Mouse (Mus musculus): Measurements from ENCODE around the gene Olfr547. TPM values are rescaled to one million over a fixed set of nuclear protein-coding genes. Genes with fewer than 3 reads are reported as not detected.
A peak's percentile ranks its signal among the peaks of the same experiment; 100 is the strongest.
"Not testable (repeated sequence)": the region's sequence is repeated elsewhere in the genome, so short reads cannot be mapped to it uniquely, and the experiment has no call there.

The Olfr547 gene
- polyA plus RNA-seq (2015; fragmentation: Nextera tagmentation; extraction: Ambion mirVana) = not detected in 2 replicates

DNA sequence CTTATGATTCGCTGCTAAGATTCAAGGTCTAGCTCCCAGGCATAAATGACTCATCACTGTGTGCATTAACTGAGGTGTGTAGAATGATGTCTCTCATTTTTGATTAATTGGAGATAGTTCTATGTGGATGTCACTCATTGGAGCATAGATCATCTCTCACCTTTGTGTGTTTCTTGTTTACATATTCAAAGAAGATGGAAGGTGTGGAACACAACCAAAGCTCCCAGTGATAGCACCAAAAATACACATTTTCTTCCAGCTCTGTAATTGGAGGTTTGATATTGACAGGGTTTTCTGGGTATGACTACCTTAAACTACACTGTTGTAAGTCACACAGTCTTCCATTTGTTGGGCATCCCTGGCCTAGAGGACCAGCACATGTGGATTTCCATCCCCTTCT is at the start of gene Olfr547:
Gene Olfr547 (plus strand): TSS at position 301 of the 400 bp plus-strand sequence.
- H3K4me3 ChIP-seq (replicated peaks) = no peak within 1 kb of the TSS
- no peak within 1 kb of the TSS for H3K9ac ChIP-seq
- no peaks in the 10 kb centered on the region for H3K9me3 ChIP-seq (replicated peaks)
- no peak within 1 kb of the TSS for H3K27ac ChIP-seq
- DNase-seq (no peak), ATAC-seq (ENCODE audit: low read depth) (no peak)
- no peaks in the 10 kb centered on the region for H3K36me3 ChIP-seq
- H3K4me1 ChIP-seq (replicated peaks) = no peaks in the 10 kb centered on the region
- no peak within 1 kb of the TSS for H3K4me2 ChIP-seq
- H3K27me3 ChIP-seq = no peaks in the 10 kb centered on the region
- WGBS (ENCODE audit: insufficient replicate concordance) = 61% methylated on average over 1 of the region's 1 CpGs

DNA sequence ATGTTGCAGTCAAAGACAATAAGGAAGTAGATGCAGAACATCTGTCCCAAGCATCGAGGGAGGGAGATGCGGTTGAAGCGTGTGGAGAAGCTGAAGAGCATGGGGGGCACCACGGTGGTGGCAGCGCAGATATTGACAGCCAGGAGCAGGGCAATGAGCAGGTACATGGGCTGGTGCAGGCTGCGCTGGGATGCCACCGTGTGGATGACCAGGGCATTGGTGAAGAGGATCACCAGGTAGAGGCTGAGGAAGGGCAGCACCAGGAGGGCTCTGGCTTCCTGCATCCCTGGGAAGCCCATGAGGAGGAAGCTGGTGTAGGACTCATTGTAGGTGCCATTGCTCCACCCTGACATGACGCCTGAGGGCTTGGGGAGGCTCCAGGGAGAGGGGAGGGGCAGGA is 49.8 kb upstream of the Olfr547 start:
- not testable (repeated sequence) for H3K4me2 ChIP-seq; H3K9ac ChIP-seq; H3K9me3 ChIP-seq (replicated peaks); H3K4me3 ChIP-seq (replicated peaks); ATAC-seq (ENCODE audit: low read depth); DNase-seq; H3K36me3 ChIP-seq; H3K27me3 ChIP-seq; H3K27ac ChIP-seq
- 56% methylated on average over 6 of the region's 8 CpGs for WGBS (ENCODE audit: insufficient replicate concordance)
- peaks cover 39% of the 10 kb centered on the region for H3K4me1 ChIP-seq (replicated peaks)

DNA sequence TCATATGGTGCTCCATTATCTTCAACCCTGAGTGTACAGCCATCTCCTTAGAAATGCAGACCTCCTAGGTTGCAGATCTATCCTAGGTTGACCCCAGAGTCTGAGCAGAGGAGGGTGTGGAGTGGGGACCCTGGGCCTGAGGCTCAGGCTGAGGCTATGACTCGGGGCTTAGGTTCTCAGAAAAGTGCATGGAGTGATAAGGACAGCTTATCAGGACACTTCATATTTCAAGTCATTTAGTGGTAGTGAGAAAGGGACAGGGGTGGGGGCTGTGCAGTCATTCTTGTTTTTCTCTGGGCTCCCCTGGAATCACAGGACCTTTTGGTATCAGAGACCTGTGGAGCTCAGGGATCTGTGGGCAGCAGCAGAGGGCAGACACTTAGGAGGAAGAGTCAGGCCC is 48.4 kb upstream of the Olfr547 start:
- H3K27ac ChIP-seq = no peak overlapping the region
- no peak overlapping the region for H3K4me3 ChIP-seq (replicated peaks)
- DNase-seq (peak; percentile 25), ATAC-seq (ENCODE audit: low read depth) (peak; percentile 86)
- 7% methylated on average over 1 of the region's 1 CpGs for WGBS (ENCODE audit: insufficient replicate concordance)
- peak overlapping the region; percentile 19 for H3K4me2 ChIP-seq
- H3K9ac ChIP-seq = no peak overlapping the region
- H3K9me3 ChIP-seq (replicated peaks) = no peaks in the 10 kb centered on the region
- no peaks in the 10 kb centered on the region for H3K36me3 ChIP-seq
- H3K4me1 ChIP-seq (replicated peaks) = peaks cover 39% of the 10 kb centered on the region
- no peaks in the 10 kb centered on the region for H3K27me3 ChIP-seq

DNA sequence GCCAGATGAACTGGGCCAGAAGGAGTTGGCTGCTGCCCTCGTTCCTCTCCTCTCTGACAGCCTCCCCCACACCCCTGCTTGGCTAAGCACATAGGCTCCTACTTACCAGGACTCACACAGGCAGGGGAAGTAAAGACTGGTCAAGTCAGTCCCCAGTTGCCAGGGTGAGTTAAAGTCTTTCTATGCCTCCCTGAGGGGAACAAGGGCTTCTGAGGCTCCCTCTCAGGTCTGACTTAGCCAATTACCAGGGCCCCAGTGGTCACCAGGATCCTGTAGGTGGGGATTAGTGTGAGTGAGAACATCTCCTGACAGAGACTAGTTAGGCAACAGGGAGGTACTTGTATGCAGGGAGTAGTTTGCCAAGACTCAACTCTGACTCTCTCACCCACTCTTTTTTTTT is 46.4 kb upstream of the Olfr547 start, which contains the start of gene Olfr544:
Gene Olfr544 (minus strand): TSS at position 153 of the 400 bp plus-strand sequence.
- no peak within 1 kb of the TSS for H3K4me3 ChIP-seq (replicated peaks)
- no peaks in the 10 kb centered on the region for H3K36me3 ChIP-seq
- no peak within 1 kb of the TSS for H3K4me2 ChIP-seq
- H3K9me3 ChIP-seq (replicated peaks) = no peaks in the 10 kb centered on the region
- no peaks in the 10 kb centered on the region for H3K27me3 ChIP-seq
- ATAC-seq (ENCODE audit: low read depth) (no peak), DNase-seq (no peak)
- WGBS (ENCODE audit: insufficient replicate concordance) = 25% methylated on average over 1 of the region's 1 CpGs
- no peak within 1 kb of the TSS for H3K9ac ChIP-seq
- H3K27ac ChIP-seq = no peak within 1 kb of the TSS
- peaks cover 33% of the 10 kb centered on the region for H3K4me1 ChIP-seq (replicated peaks)

- H3K27ac ChIP-seq; H3K27me3 ChIP-seq; H3K9ac ChIP-seq; H3K4me3 ChIP-seq (replicated peaks); DNase-seq; H3K9me3 ChIP-seq (replicated peaks); H3K4me1 ChIP-seq (replicated peaks); H3K4me2 ChIP-seq; H3K36me3 ChIP-seq; ATAC-seq (ENCODE audit: low read depth): not testable (repeated sequence)
- WGBS (ENCODE audit: insufficient replicate concordance) = 45% methylated on average over 6 of the region's 7 CpGs
Measured at GRCm38 (mm10) chr7:102494416-102494815, 40.1 kb upstream of the Olfr547 start.

- Histone ChIP-seq H3K27ac (no peak within 1 kb of the TSS), H3K27me3 (no peaks in the 10 kb centered on the region)
Measured at GRCm38 (mm10) chr7:102499473-102499872, 35.1 kb upstream of the Olfr547 start, which contains the start of gene Olfr545. Gene Olfr545 (minus strand): TSS chr7:102499573.

DNA sequence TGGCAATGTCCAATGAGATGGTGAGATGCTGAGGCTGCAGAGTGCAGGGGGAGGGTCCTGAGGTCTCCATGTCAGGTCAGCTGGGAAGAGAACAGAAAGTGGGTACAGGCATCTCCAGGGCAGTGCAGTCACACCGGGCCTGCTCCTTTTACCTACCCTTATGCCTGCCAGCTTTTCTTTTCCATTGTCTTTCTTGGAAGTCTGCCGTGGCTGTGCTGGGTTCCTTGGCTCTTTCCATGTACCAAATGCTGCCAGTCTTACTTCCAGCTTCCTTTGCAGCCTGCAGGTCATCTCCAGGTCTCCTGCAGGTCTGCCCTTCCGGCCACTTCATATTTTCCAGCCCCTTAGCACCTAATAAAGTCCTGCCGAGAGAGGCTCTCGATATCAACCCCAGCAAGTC is 32.6 kb upstream of the Olfr547 start:
- WGBS (ENCODE audit: insufficient replicate concordance) = 64% methylated on average over 5 of the region's 5 CpGs
- H3K36me3 ChIP-seq = no peaks in the 10 kb centered on the region

More at GRCm38 (mm10) chr7:102499473-102499872, 35.1 kb upstream of the Olfr547 start, which contains the start of gene Olfr545:
- Histone ChIP-seq H3K9me3 (replicated peaks) (no peaks in the 10 kb centered on the region), H3K36me3 (no peaks in the 10 kb centered on the region), H3K4me1 (replicated peaks) (no peaks in the 10 kb centered on the region), H3K9ac (no peak within 1 kb of the TSS), H3K4me3 (replicated peaks) (no peak within 1 kb of the TSS), H3K4me2 (no peak within 1 kb of the TSS)
- no peak for DNase-seq
- WGBS (ENCODE audit: insufficient replicate concordance) = 51% methylated on average over 3 of the region's 3 CpGs
- ATAC-seq (ENCODE audit: low read depth) = no peak

GRCm38 (mm10) chr7:102506848-102507247 is 27.7 kb upstream of the Olfr547 start:
- no peak overlapping the region for H3K27ac ChIP-seq
- ATAC-seq (ENCODE audit: low read depth) = peak; percentile 60; the same call in 1 of the 2 replicates
- H3K9ac ChIP-seq = no peak overlapping the region
- no peaks in the 10 kb centered on the region for H3K9me3 ChIP-seq (replicated peaks)
- whole genome bisulfite sequencing (ENCODE audit: insufficient replicate concordance) = 34% methylated on average over 3 of the region's 3 CpGs
- peak; percentile 43 for DNase-seq
- no peaks in the 10 kb centered on the region for H3K36me3 ChIP-seq
- H3K4me2 ChIP-seq = no peak overlapping the region
- H3K4me1 ChIP-seq (replicated peaks) = no peaks in the 10 kb centered on the region
- 0 out of 2 replicates have a peak, but pooled peaks cover 3% of the 10 kb centered on the region for H3K27me3 ChIP-seq
- H3K4me3 ChIP-seq (replicated peaks) = no peak overlapping the region

More for the DNA sequence above, 32.6 kb upstream of the Olfr547 start:
- Histone ChIP-seq H3K9ac (no peak overlapping the region), H3K4me3 (replicated peaks) (no peak overlapping the region), H3K9me3 (replicated peaks) (no peaks in the 10 kb centered on the region), H3K4me1 (replicated peaks) (no peaks in the 10 kb centered on the region), H3K27me3 (no peaks in the 10 kb centered on the region), H3K4me2 (no peak overlapping the region), H3K27ac (no peak overlapping the region)
- no peak for ATAC-seq (ENCODE audit: low read depth)
- DNase-seq = no peak

DNA sequence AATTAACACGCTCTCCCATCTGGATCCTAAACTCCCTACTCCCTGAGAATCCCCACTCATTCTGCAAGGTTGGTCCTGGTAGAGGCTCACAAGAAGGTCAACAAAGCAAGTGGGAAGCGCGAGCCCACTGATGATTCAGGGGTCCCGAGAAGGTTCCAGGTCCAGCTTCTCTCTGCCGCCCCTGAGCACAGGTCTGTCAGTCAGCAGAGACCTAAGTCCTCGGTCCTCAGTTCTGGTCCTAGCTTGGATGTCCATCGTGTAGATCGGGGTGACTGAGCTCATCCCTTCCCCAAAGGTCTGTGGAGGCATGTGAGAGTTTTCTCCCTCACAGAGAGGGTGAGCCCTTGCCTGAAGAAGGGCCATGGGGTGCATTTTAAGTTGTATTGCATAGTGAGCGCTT is 26.5 kb upstream of the Olfr547 start:
- H3K27ac ChIP-seq = no peak overlapping the region
- H3K36me3 ChIP-seq = no peaks in the 10 kb centered on the region
- no peak overlapping the region for H3K9ac ChIP-seq
- peaks cover 11% of the 10 kb centered on the region; the same call in 1 of the 2 replicates for H3K27me3 ChIP-seq
- ATAC-seq (ENCODE audit: low read depth) = no peak
- H3K4me2 ChIP-seq = no peak overlapping the region
- no peak overlapping the region for H3K4me3 ChIP-seq (replicated peaks)
- no peaks in the 10 kb centered on the region for H3K9me3 ChIP-seq (replicated peaks)
- H3K4me1 ChIP-seq (replicated peaks) = peaks cover 5% of the 10 kb centered on the region; the same call in 1 of the 2 replicates
- WGBS (ENCODE audit: insufficient replicate concordance) = 74% methylated on average over 9 of the region's 9 CpGs
- DNase-seq = no peak

- 82% methylated on average over 6 of the region's 6 CpGs for WGBS (ENCODE audit: insufficient replicate concordance)
- Histone ChIP-seq H3K9ac (no peak overlapping the region), H3K4me2 (no peak overlapping the region), H3K9me3 (replicated peaks) (no peaks in the 10 kb centered on the region), H3K36me3 (no peaks in the 10 kb centered on the region), H3K27ac (no peak overlapping the region), H3K4me1 (replicated peaks) (peaks cover 11% of the 10 kb centered on the region), H3K27me3 (peaks cover 11% of the 10 kb centered on the region; the same call in 1 of the 2 replicates), H3K4me3 (replicated peaks) (no peak overlapping the region)
- DNase-seq (no peak), ATAC-seq (ENCODE audit: low read depth) (no peak)
Measured at GRCm38 (mm10) chr7:102508666-102509065, 25.9 kb upstream of the Olfr547 start.

DNA sequence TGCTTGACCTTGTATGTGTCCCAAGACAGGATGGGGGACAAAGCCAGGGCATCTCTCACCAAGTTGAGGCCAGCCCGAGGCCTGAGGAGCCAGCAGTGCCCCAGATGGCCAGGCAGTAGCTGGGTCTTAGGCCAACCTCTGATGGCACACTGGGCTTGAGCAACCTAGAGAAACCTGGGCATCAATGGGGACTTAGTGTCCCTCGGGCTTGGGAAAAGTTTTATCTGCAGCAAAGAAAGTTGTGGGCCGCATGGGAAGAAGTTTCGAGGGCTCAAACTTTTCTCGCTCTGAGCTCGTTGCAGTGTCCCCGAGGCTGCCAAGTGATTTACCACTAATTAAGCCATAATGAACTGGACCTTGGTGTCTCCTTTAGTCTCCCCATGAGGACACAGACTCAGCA is 24.8 kb upstream of the Olfr547 start:
- H3K4me2 ChIP-seq = no peak overlapping the region
- no peak overlapping the region for H3K27ac ChIP-seq
- no peak overlapping the region for H3K9ac ChIP-seq
- DNase-seq (no peak), ATAC-seq (ENCODE audit: low read depth) (no peak)
- H3K9me3 ChIP-seq (replicated peaks) = no peaks in the 10 kb centered on the region
- no peaks in the 10 kb centered on the region for H3K36me3 ChIP-seq
- no peak overlapping the region for H3K4me3 ChIP-seq (replicated peaks)
- 69% methylated on average over 7 of the region's 7 CpGs for WGBS (ENCODE audit: insufficient replicate concordance)
- peaks cover 14% of the 10 kb centered on the region for H3K27me3 ChIP-seq
- peaks cover 18% of the 10 kb centered on the region for H3K4me1 ChIP-seq (replicated peaks)

DNA sequence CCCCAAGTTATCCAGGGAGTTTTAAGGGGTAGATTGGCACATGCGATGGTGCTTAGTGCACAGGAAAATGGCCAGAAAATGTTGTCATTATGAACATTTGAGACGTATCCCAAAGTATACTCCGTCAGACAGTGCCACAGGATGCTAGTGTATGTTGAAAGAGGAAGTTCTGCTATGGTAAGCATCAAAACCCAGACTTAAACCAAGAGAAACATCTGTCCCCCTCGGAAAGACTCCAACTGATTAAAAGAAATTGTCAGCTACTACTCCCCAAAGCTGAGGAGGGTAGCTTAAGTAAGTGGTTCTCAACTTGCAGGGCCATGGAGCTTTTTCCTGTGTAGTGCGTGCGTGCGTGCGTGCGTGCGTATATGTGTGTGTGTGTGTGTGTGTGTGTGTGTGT is 22.6 kb upstream of the Olfr547 start:
- Histone ChIP-seq H3K9ac (no peak overlapping the region), H3K4me2 (no peak overlapping the region), H3K9me3 (replicated peaks) (no peaks in the 10 kb centered on the region), H3K27me3 (peaks cover 14% of the 10 kb centered on the region), H3K4me1 (replicated peaks) (peaks cover 18% of the 10 kb centered on the region), H3K27ac (no peak overlapping the region), H3K4me3 (replicated peaks) (no peak overlapping the region), H3K36me3 (no peaks in the 10 kb centered on the region)
- DNase-seq (no peak), ATAC-seq (ENCODE audit: low read depth) (no peak)
- 67% methylated on average over 10 of the region's 10 CpGs for WGBS (ENCODE audit: insufficient replicate concordance)
